Mouse (Mus musculus) liver, embryonic 16.5 days (tissue): Measurements from ENCODE around the gene Cmah. TPM values are rescaled to one million over a fixed set of nuclear protein-coding genes. Genes with fewer than 3 reads are reported as not detected.
"Not testable (repeated sequence)": the region's sequence is repeated elsewhere in the genome, so short reads cannot be mapped to it uniquely, and the experiment has no call there.

Source experiments
- ATAC-seq: fragments of 200-750 bp; cut with Nextera tagmentation; 2 replicates; pipeline ENCODE4 v1.8.0; 2017; ENCODE audit warnings: low read depth, mild to moderate bottlenecking, moderate number of reproducible peaks, moderate library complexity
- H3K27ac ChIP-seq: fragments of 300-500 bp; sonication (generic); 2 replicates; pipeline ENCODE4 v1.5.1; 2014; ENCODE audit warnings: mild to moderate bottlenecking, low read length
- H3K27me3 ChIP-seq: fragments of 300-500 bp; sonication (generic); 2 replicates; pipeline ENCODE4 v1.6.1; 2014; ENCODE audit warnings: low read depth, low read length, mixed read lengths; ENCODE audit not compliant: control insufficient read depth, insufficient read depth
- H3K36me3 ChIP-seq: fragments of 300-500 bp; sonication (generic); 2 replicates; pipeline ENCODE4 v1.6.1; 2014; ENCODE audit warnings: mild to moderate bottlenecking; ENCODE audit not compliant: control insufficient read depth, insufficient read depth
- H3K4me1 ChIP-seq: fragments of 300-500 bp; sonication (generic); 2 replicates; pipeline ENCODE4 v1.6.1; 2014; ENCODE audit warnings: low read depth, low read length, mixed read lengths; ENCODE audit not compliant: control insufficient read depth
- H3K4me2 ChIP-seq: fragments of 300-500 bp; sonication (generic); 2 replicates; pipeline ENCODE4 v1.6.1; 2014; ENCODE audit warnings: low read depth, low read length, mixed read lengths
- H3K4me3 ChIP-seq: fragments of 300-500 bp; sonication (generic); 2 replicates; pipeline ENCODE4 v1.5.1; 2014; ENCODE audit warnings: low read depth, mild to moderate bottlenecking, low read length
- H3K9ac ChIP-seq: fragments of 300-500 bp; sonication (generic); 2 replicates; pipeline ENCODE4 v1.6.1; 2014; ENCODE audit warnings: low read depth, low read length
- H3K9me3 ChIP-seq: fragments of 300-500 bp; sonication (generic); replicated peaks from 2 replicates; pipeline ENCODE4 v1.6.1; 2016; ENCODE audit warnings: low read length; ENCODE audit not compliant: control insufficient read depth
- WGBS: fragments of 180-500 bp; shearing (Covaris S2); extraction: QIAGEN DNeasy Blood & Tissue Kit; methylation state at CpG from one replicate; pipeline ENCODE4 v1.1.7; 2014; ENCODE audit not compliant: insufficient replicate concordance; 5-methylcytosine and 5-hydroxymethylcytosine counted together
- polyA plus RNA-seq: library from polyadenylated mRNA; unstranded; fragments of >200 nt; fragmentation: Nextera tagmentation; extraction: Ambion mirVana; gene quantifications from 2 replicates; pipeline ENCODE4 v1.2.1, GENCODE M21; 2015

Gene Cmah
- polyA plus RNA-seq, 1 experiment from 2014 or later, result 1.6 TPM

GRCm38 (mm10) chr13:24365191-24365590, 38.0 kb downstream of the Cmah start:
- no peak overlapping the region for H3K4me2 ChIP-seq
- H3K27me3 ChIP-seq, result no peaks in the 10 kb centered on the region
- H3K36me3 ChIP-seq, result no peaks in the 10 kb centered on the region
- ATAC-seq, result no peak
- no peak overlapping the region for H3K4me3 ChIP-seq
- no peak overlapping the region for H3K27ac ChIP-seq
- WGBS, result 66% methylated on average over 6 of the region's 6 CpGs
- no peaks in the 10 kb centered on the region for H3K9me3 ChIP-seq
- H3K4me1 ChIP-seq, result no peaks in the 10 kb centered on the region
- H3K9ac ChIP-seq, result no peak overlapping the region

DNA sequence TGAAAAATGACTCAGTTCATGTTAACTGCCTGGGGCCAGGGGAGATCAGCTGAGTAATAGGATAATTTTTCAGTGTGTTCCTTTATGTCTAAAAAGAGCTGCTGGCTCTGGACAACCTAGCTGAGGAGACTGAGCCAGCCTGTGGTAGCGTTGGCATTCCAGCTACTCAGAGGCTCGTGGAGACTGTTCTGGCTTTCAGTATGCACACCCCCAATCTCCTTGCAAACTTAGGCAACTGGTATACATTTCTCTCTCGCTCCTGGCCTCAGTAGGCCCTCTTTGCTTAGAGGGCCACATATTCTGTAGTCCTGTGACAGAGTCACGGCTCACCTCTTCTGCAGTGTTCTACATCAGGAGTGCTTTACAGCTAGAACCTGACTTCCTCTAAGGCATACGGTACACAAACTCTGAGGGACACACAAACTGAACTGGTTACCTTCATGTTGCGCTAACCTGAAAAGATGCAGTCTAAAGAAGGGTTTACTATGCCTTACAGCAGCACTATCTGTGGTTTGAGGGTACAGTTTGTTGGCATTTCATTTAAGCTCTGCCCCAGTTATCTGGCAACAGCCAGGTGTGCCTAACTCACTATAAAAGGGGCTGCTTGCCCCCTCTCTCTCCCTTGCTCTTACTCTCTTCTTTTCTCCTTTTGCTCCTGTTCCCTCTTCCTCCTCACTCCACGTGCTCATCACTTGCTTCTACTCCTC, 45.8 kb downstream of the Cmah start:
- no peaks in the 10 kb centered on the region for H3K36me3 ChIP-seq

DNA sequence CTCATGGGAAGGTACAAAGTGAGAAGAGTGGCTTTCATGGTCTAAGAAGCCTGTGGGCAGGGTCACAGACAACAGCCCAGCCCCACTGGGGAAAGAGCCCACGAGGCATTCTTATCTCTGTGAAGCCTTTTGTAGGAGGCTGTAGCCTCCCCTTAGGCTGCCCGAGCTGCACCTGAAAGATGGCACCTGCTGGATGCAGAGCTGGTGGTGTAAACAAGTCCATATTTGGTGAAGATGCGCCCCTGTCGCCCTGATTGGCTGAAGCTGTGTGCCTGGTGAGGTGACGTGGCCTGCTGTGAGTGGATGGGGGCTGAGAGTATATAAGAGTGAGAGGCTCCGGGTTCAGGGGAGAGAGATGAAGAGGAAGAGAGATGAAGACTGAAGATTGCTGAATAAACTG, 47.4 kb downstream of the Cmah start:
- H3K27me3 ChIP-seq, H3K4me1 ChIP-seq, H3K27ac ChIP-seq, H3K36me3 ChIP-seq, H3K9ac ChIP-seq, H3K9me3 ChIP-seq, H3K4me2 ChIP-seq, H3K4me3 ChIP-seq, ATAC-seq: not testable (repeated sequence)
- 52% methylated on average over 6 of the region's 6 CpGs for WGBS

More for the DNA sequence above, 45.8 kb downstream of the Cmah start:
- Histone ChIP-seq H3K9me3 (no peaks in the 10 kb centered on the region), H3K27ac (no peak overlapping the region), H3K4me1 (no peaks in the 10 kb centered on the region), H3K9ac (no peak overlapping the region), H3K27me3 (no peaks in the 10 kb centered on the region), H3K4me3 (no peak overlapping the region), H3K4me2 (no peak overlapping the region)
- no peak for ATAC-seq
- WGBS, result 65% methylated on average over 7 of the region's 7 CpGs

- ATAC-seq, result no peak
- 25% methylated on average over 7 of the region's 7 CpGs for WGBS
- no peak overlapping the region for H3K9ac ChIP-seq
- no peak overlapping the region for H3K4me3 ChIP-seq
- no peak overlapping the region for H3K27ac ChIP-seq
- H3K4me1 ChIP-seq, result no peaks in the 10 kb centered on the region
- H3K36me3 ChIP-seq, result no peaks in the 10 kb centered on the region
- no peaks in the 10 kb centered on the region for H3K9me3 ChIP-seq
- H3K27me3 ChIP-seq, result no peaks in the 10 kb centered on the region
- no peak overlapping the region for H3K4me2 ChIP-seq
Observed at GRCm38 (mm10) chr13:24375320-24376203, 48.4 kb downstream of the Cmah start.

DNA sequence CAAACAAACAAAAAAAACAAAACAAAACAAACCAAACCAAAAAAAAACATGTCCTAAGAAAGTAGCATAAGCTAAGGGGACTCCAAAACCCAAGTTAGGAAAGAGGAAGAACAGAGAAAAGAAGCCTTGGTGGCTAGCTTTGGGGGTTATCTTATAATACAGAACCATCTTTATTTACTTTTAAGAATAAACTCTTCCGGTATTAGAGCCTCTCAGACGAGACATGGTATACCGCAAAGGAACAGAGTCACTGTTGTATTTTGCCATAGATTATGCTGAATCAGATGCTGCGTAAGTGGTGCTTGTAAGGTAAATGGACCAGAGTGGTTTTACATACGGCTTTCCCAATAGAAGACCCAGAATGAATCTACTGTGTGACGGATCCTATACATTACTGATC, 53.5 kb downstream of the Cmah start:
- no peak for ATAC-seq
- no peaks in the 10 kb centered on the region for H3K36me3 ChIP-seq
- H3K27me3 ChIP-seq, result no peaks in the 10 kb centered on the region
- no peak overlapping the region for H3K4me3 ChIP-seq
- no peak overlapping the region for H3K9ac ChIP-seq
- WGBS, result 26% methylated on average over 6 of the region's 6 CpGs
- H3K4me1 ChIP-seq, result no peaks in the 10 kb centered on the region
- H3K27ac ChIP-seq, result no peak overlapping the region
- H3K9me3 ChIP-seq, result no peaks in the 10 kb centered on the region
- no peak overlapping the region for H3K4me2 ChIP-seq

DNA sequence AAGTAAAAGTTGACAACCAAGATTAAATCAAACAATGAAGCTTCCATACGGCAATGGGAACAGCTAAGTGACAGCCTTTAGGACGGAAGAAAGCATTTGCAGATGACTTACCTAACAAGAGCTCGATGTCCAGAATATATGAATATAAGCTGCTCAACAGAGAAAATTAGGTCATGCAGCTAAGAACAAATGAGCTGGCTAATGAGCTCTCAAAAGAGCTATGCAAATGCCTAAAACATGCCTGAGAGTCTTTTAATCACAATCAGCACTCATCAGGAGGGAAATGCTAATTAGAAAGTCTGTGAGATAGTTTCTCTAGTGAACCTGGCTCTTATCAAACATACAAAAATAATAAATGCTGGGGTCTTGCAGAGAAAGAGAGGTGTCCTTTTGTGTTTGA, 56.7 kb downstream of the Cmah start:
- WGBS, result 60% methylated on average over 3 of the region's 3 CpGs
- no peaks in the 10 kb centered on the region for H3K4me1 ChIP-seq

GRCm38 (mm10) chr13:24391892-24392291, 64.7 kb downstream of the Cmah start:
- H3K27me3 ChIP-seq, result no peaks in the 10 kb centered on the region
- WGBS, result 49% methylated on average over 5 of the region's 5 CpGs
- H3K27ac ChIP-seq, result no peak overlapping the region
- H3K9me3 ChIP-seq, result no peaks in the 10 kb centered on the region
- no peak for ATAC-seq
- H3K4me2 ChIP-seq, result no peak overlapping the region
- no peak overlapping the region for H3K9ac ChIP-seq
- no peak overlapping the region for H3K4me3 ChIP-seq
- peaks cover 2% of the 10 kb centered on the region; the same call in 1 of the 2 replicates for H3K4me1 ChIP-seq
- H3K36me3 ChIP-seq, result no peaks in the 10 kb centered on the region

More for the DNA sequence above, 56.7 kb downstream of the Cmah start:
- no peak for ATAC-seq
- no peaks in the 10 kb centered on the region for H3K27me3 ChIP-seq
- no peak overlapping the region for H3K4me2 ChIP-seq
- no peak overlapping the region for H3K4me3 ChIP-seq
- H3K9me3 ChIP-seq, result no peaks in the 10 kb centered on the region
- H3K9ac ChIP-seq, result no peak overlapping the region
- no peak overlapping the region for H3K27ac ChIP-seq
- no peaks in the 10 kb centered on the region for H3K36me3 ChIP-seq

GRCm38 (mm10) chr13:24392655-24393054, 65.5 kb downstream of the Cmah start:
- H3K4me1 ChIP-seq, result peaks cover 2% of the 10 kb centered on the region; the same call in 1 of the 2 replicates
- H3K4me3 ChIP-seq, result no peak overlapping the region
- no peak overlapping the region for H3K4me2 ChIP-seq
- ATAC-seq, result no peak
- no peaks in the 10 kb centered on the region for H3K9me3 ChIP-seq
- H3K9ac ChIP-seq, result no peak overlapping the region
- no peak overlapping the region for H3K27ac ChIP-seq
- WGBS, result 31% methylated on average over 4 of the region's 4 CpGs
- H3K27me3 ChIP-seq, result no peaks in the 10 kb centered on the region
- H3K36me3 ChIP-seq, result no peaks in the 10 kb centered on the region

DNA sequence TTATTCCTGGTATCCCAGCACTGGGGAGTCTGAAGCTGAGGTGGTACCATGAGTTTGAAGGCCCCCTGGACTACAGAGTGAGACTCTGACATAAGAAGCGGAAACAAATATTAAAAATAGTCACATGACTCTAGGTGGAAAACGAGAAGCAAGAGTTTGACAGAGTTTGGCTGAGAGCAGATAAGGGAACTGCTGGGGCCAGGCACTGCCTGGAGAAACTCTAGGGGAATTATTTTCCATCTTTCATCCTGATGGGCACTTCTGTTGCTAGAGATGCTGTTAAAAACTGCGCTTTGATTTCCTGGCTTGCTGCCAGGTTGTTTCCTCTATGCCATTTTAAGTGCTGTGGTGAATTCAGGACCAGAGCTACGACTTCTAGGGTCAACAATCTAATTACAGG, 65.9 kb downstream of the Cmah start:
- H3K27me3 ChIP-seq, result no peaks in the 10 kb centered on the region
- WGBS, result 11% methylated on average over 4 of the region's 4 CpGs
- peaks cover 2% of the 10 kb centered on the region; the same call in 1 of the 2 replicates for H3K4me1 ChIP-seq
- no peaks in the 10 kb centered on the region for H3K36me3 ChIP-seq
- H3K9ac ChIP-seq, result no peak overlapping the region
- H3K27ac ChIP-seq, result no peak overlapping the region
- no peak overlapping the region for H3K4me2 ChIP-seq
- no peak overlapping the region for H3K4me3 ChIP-seq
- no peak for ATAC-seq
- H3K9me3 ChIP-seq, result no peaks in the 10 kb centered on the region
